Mouse (Mus musculus) fat pad, adult 2 months (tissue): ENCODE results near the gene Olfr1111.
"Not testable (repeated sequence)": the region's sequence is repeated elsewhere in the genome, so short reads cannot be mapped to it uniquely, and the experiment has no call there.

Experiments
- DNase-seq: peaks from one replicate; pipeline ENCODE4 v3.0.0-alpha.2; 2011; ENCODE audit warnings: low read depth, low spot score; ENCODE audit errors: extremely low read depth

Olfr1111 gene

GRCm38 (mm10) chr2:87152524-87152923 is at the start of gene Olfr1111:
TSS of gene Olfr1111 (minus strand) at chr2:87152624.
- no peak for DNase-seq

GRCm38 (mm10) chr2:87187498-87187897 is 35.1 kb upstream of the Olfr1111 start, which contains the start of gene Olfr1112:
TSS of gene Olfr1112 (plus strand) at chr2:87187798.
- no peak for DNase-seq

- DNase-seq = not testable (repeated sequence)
These were observed 15.3 kb upstream of the Olfr1111 start for GRCm38 (mm10) chr2:87167731-87168130.

GRCm38 (mm10) chr2:87140200-87140599 is 12.2 kb downstream of the Olfr1111 start, which contains the start of gene Olfr1110:
TSS of gene Olfr1110 (minus strand) at chr2:87140300.
- no peak for DNase-seq

GRCm38 (mm10) chr2:87114467-87114866 is 38.0 kb downstream of the Olfr1111 start, which contains the start of gene Olfr259:
TSS of gene Olfr259 (minus strand) at chr2:87114567.
- no peak for DNase-seq
